Mouse (Mus musculus) frontal cortex, postnatal 25 days (tissue): Measurements from ENCODE around the gene Hmgcs2.

Experiments used
- DNase-seq, 2 experiments: peaks; one replicate each; pipeline ENCODE4 v3.0.0; 2022; ENCODE audit warnings: low spot score in 2 of 2

Hmgcs2 gene

DNA sequence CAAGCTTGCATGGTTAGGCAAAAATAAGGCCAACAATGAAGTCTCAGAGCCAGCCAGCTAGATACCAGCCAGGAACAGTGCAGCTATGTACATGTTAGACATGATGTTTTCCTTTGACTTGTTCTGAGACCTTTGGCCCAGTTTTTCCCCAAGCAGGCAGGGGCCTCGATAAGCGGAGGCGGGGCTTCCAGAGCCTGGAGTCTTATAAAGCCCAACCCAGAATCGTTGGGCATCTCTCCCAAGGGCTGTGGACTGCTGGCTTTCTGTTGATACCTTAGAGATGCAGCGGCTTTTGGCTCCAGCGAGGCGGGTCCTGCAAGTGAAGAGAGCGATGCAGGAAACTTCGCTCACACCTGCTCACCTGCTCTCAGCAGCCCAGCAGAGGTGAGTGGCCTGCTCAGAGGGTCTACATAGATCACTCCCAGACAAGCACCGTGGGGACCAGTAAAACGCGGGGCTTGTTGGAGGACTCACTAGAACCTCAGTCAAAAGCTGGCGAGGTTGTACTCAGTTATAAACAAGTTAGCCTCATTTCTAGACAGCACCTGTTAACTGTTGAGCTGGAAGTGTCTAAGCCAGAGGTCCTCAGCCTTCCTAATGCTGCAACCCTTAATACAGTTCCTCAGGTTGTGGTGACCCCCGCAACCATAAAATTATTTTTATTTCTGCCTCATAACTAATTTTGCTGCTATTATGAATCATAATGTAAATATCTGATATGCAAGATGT lies at the start of gene Hmgcs2:
Gene Hmgcs2, plus strand, starts transcription at position 232 of the 729 bp plus-strand sequence.
- peak in 1 of 2 experiments; percentile 6 for DNase-seq

DNA sequence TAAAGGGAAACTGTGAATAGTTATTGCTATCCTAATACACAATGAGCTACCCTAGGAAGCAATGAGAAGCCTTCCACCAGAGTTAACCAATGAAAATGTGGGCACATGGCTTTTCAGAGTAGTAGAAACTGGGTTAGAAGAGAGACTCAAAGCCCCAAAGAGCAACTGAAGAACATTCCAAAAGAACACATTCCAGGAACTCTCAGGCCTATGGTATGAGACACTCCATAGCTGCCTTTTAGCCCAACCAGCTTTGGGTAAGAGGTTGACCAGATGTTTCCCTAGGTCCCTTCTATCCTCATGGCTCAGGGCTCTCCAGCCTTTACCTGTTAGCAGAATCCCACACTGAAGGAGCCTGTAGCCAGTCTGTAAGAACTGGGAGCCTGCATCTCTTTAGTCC lies 46.7 kb upstream of the Hmgcs2 start:
- no peak for DNase-seq

- DNase-seq = no peak
Measured at GRCm38 (mm10) chr3:98236266-98236665, 44.0 kb upstream of the Hmgcs2 start.

DNA sequence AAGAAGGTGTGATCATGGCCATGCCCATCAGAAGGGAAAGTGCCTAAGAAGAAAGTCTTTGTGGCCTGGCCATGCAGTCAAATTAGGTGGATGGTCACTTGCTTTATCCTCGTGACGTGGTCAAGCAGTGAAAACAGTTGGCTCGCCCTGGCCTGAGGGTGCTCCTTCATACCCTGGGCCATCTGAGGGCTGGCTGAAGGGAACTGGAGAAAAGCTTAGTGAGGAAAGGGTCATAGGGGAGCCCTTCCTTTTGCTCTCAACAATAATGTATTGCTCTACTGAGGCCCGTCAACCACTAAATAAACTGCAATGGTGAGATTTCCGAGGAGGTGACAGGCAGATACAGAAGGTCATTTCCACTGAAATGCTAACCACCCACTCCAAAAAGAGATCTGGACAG lies 43.0 kb upstream of the Hmgcs2 start:
- no peak for DNase-seq

GRCm38 (mm10) chr3:98238150-98238549 lies 42.1 kb upstream of the Hmgcs2 start:
- no peak for DNase-seq

- no peak for DNase-seq
Measured at GRCm38 (mm10) chr3:98242051-98242450, 38.2 kb upstream of the Hmgcs2 start.

DNA sequence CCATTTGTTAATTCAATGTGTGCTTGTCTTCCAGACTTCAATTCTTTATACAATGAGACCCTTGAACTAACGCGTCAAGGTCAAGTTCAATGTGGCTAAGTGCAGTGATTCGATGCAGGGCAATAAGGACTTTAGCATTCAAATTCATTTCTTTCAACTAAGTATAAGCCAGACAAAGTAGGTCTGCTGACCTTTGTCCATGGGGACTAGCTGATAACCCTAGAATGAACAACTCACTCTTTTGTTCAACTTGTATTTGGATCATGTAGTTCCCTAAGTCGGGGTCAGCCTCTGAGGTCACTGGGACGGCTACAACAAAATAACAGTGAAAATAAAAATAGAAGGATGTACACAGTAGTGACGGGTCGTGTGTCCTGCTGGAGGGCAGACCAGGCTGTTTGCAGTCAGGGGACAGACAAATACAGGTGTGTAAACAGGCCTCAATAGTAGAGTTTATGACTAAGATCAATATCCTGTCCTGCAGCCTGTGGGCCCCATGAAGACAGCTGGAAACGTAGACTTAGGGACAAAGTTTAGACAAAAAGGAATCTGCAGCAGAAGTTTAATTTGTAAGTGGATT lies 37.7 kb upstream of the Hmgcs2 start:
- DNase-seq = no peak

GRCm38 (mm10) chr3:98245892-98246291 lies 34.3 kb upstream of the Hmgcs2 start:
- no peak for DNase-seq

- no peak for DNase-seq
Measured at GRCm38 (mm10) chr3:98246985-98247751, 33.1 kb upstream of the Hmgcs2 start.

GRCm38 (mm10) chr3:98249378-98249777 lies 30.9 kb upstream of the Hmgcs2 start:
- DNase-seq = no peak

DNA sequence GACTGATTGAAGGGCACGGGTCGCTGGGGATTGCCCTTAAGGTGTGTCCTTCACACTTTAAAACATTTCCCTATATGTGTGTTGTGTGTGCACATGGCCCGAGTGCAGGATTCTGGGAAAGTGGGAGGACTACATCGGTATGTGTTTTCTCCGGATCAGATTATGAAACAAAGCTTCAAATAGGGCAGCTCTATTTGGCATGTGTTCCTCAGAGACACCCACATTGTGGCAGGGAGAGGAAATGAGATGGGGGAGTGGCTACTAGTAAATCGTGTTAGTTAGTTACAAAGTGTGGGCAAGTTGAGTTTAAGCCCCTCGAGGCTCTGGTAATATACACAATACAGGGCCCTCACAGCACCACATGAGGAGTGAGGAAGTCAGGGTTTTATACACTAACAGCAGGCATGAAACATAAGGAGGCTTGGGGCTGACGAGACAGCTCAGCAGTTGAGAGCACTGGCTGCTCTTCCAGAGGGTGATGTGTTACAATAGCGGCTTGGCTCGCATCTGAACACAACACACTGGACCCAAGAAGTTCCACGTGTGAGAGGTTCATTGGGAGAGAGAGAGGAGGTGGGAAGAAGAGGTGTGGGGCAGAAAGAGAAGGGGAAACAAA lies 30.3 kb upstream of the Hmgcs2 start:
- no peak for DNase-seq

DNA sequence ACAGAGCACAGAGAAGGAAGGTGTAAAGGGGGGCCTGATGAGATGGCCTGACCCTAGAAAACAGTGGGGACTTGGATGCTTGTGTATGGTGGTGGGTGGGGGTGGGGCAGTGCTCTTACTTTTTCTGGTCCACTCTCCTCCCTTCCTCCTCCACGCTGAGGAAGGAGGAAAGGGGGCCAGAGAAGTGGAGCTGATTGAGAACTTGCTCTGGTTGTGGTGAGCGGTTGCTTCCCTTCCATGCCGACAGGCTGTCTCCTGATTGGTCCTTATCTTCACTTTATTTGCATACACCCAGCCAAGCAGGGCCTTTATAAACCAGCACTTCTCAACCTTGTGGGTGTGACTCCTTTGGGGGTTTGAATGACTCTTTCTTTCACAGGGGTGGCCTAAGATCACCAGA lies 26.2 kb upstream of the Hmgcs2 start:
- no peak for DNase-seq

- DNase-seq = no peak
Measured at GRCm38 (mm10) chr3:98254656-98255583, 25.3 kb upstream of the Hmgcs2 start.

GRCm38 (mm10) chr3:98258723-98259122 lies 21.5 kb upstream of the Hmgcs2 start:
- no peak for DNase-seq

GRCm38 (mm10) chr3:98259271-98259751 lies 20.9 kb upstream of the Hmgcs2 start:
- peak in 1 of 2 experiments; percentile 14 for DNase-seq

DNA sequence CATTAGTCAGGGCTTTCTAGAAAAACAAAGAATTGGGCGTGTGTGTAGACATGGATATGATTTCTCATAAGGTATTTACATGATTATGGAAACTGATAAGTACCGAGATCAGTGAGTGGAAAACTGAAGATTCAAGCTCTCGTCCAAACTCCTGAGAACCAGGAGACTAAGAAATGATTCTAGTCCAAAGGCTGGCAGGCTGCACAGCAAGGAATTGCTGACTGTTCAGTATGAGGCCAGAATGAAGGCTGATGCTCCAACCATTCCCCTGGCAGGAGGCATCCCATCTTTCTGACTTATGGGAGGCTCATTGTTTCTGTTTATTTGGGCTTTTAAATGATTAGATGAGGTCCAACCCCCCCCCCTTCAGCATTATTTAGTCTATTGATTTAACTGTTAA lies 19.7 kb upstream of the Hmgcs2 start:
- DNase-seq = no peak

DNA sequence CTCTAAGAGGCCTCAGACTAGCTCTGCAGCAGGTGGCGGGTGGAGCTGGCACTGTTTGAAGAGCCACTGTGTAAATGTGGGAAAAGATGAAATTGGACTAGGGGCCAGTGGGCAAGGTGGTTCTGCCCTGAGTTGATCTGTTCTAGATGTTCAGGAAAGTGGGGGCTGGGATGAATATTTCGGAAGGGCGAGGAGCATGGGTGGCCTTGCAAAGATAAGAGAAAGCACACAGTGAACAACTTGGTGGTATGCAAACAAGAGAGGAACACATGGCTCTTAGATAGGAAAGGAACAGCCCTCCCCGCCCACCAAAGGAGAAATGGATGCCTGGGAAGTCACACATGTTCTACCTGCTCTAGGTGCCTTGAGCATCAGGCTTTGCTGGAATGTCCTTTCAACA lies 18.8 kb upstream of the Hmgcs2 start:
- no peak for DNase-seq

DNA sequence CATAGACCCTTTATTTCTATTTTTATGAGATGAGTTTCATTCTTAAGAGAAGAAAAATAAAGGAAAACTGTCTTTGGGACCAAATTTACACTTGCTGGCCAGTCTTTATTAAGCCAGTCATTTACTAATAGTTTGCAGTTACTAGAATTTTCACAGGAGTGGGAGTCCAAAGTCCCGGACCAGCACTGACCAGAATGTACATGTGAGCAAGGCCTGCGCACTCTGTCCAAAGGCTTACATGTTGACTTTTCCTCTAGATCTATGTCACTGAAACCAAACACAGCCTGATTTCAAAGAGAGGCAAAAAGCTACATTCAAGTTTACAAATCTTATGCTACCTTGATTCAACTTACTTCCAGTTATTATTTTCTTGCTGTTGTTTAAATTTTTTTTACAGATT lies 18.1 kb upstream of the Hmgcs2 start:
- DNase-seq = no peak

- no peak for DNase-seq
Measured at GRCm38 (mm10) chr3:98267249-98267651, 13.0 kb upstream of the Hmgcs2 start.

- DNase-seq = no peak
Measured at GRCm38 (mm10) chr3:98273623-98274398, 6.4 kb upstream of the Hmgcs2 start.
